Mouse (Mus musculus) E14TG2a.4 (cell line): ENCODE measurements around the gene Ryr2.
"Not testable (repeated sequence)": the region's sequence is repeated elsewhere in the genome, so short reads cannot be mapped to it uniquely, and the experiment has no call there.

Source experiments
- CTCF ChIP-seq: conservative IDR thresholded peaks from 2 replicates; pipeline ENCODE4 v1.5.1; 2014; ENCODE audit warnings: low read length
- NANOG ChIP-seq: IDR thresholded peaks from 2 replicates; pipeline ENCODE4 v1.6.1; 2014; ENCODE audit warnings: borderline replicate concordance, low read length, mixed read lengths

DNA sequence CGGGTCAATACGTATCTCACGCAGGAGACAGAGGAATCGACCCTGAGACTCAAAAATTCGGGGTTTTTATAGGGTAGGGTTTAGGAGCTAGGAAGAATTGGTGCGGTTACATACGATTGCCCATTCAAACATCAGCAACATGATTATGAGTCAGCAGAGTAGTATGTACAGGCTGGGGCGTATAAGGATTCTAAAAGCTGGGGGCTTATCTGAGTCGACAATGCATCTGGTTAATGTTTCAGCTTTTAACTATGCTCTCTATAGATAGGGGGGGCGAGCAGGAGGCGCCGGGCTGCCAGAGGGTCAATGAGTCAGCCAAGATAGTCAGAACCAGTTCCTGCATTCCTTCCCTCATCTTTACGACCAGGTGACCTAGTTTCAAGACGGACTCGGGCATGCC lies 557.6 kb downstream of the Ryr2 start:
- TF ChIP-seq CTCF, NANOG: not testable (repeated sequence)
